Mouse (Mus musculus): ENCODE data around the gene Filip1.
"Not testable (repeated sequence)": the region's sequence is repeated elsewhere in the genome, so short reads cannot be mapped to it uniquely, and the experiment has no call there.

DNA sequence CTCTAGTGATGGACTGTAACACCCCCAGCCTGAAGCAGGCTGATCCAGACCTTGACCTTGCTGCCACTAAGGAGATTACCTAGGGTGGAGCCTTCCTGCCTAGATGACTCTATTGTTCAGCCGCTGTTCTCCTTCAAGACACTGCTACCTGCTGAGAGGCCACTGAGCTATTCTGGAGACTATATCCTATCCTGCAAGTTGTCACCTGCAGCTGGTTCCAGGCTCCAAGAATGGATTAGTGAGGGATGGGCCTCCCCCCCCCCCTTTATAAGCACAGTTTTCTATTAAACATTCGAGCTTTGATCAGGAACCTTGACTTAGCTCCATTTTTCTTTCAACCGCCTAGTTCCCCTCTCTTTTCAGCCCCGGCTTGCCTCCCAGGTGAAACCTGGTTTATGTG lies 31.6 kb upstream of the Filip1 start:
- TF ChIP-seq CTCF (IDR thresholded peaks at IDR 0.05; ENCODE audit: control insufficient read depth, insufficient read depth, insufficient read length); MYOG (IDR thresholded peaks at IDR 0.05; ENCODE audit: control insufficient read depth, extremely low read depth, insufficient read length); MYOD1 (IDR thresholded peaks at IDR 0.05; ENCODE audit: control insufficient read depth, insufficient read length, low read depth); MAX (IDR thresholded peaks at IDR 0.05): not testable (repeated sequence)

All from C2C12 (cell line).